Mouse (Mus musculus) forebrain, embryonic 15.5 days (tissue): ENCODE measurements at regions not wholly inside any gene's neighbourhood (a gene's known extent, or its start where the extent isn't known, plus 50 kb on each side); places are given as distances from the start of the nearest gene placed in this dataset.

Source experiments
- ATAC-seq: fragments of 200-750 bp; cut with Nextera tagmentation; replicated peaks from 2 replicates; pipeline ENCODE4 v1.8.0; 2017; ENCODE audit warnings: mild to moderate bottlenecking, moderate TSS enrichment, moderate library complexity
- H3K27ac ChIP-seq: fragments of 300-500 bp; sonication (generic); replicated peaks from 2 replicates; pipeline ENCODE4 v1.5.1; 2015; ENCODE audit warnings: mild to moderate bottlenecking, inconsistent platforms
- H3K27me3 ChIP-seq: fragments of 300-500 bp; sonication (generic); 2 replicates; pipeline ENCODE4 v1.6.1; 2015; ENCODE audit warnings: inconsistent platforms
- H3K36me3 ChIP-seq: fragments of 300-500 bp; sonication (generic); 2 replicates; pipeline ENCODE4 v1.6.1; 2015; ENCODE audit warnings: mild to moderate bottlenecking, inconsistent platforms
- H3K4me1 ChIP-seq: fragments of 300-500 bp; sonication (generic); 2 replicates; pipeline ENCODE4 v1.6.1; 2015; ENCODE audit warnings: inconsistent platforms
- H3K4me2 ChIP-seq: fragments of 300-500 bp; sonication (generic); replicated peaks from 2 replicates; pipeline ENCODE4 v1.6.1; 2015; ENCODE audit warnings: mild to moderate bottlenecking, inconsistent platforms
- H3K4me3 ChIP-seq: fragments of 300-500 bp; sonication (generic); 2 replicates; pipeline ENCODE4 v1.5.1; 2015; ENCODE audit warnings: mild to moderate bottlenecking, inconsistent platforms
- H3K9ac ChIP-seq: fragments of 300-500 bp; sonication (generic); replicated peaks from 2 replicates; pipeline ENCODE4 v1.6.1; 2015; ENCODE audit warnings: mild to moderate bottlenecking, inconsistent platforms
- H3K9me3 ChIP-seq: fragments of 300-500 bp; sonication (generic); 2 replicates; pipeline ENCODE4 v1.6.1; 2016; ENCODE audit warnings: inconsistent platforms
- WGBS: fragments of 180-500 bp; shearing (Covaris S2); methylation state at CpG from one replicate; pipeline ENCODE4 v1.1.7; 2015; ENCODE audit warnings: mixed read lengths; 5-methylcytosine and 5-hydroxymethylcytosine counted together

GRCm38 (mm10) chr5:76055849-76056248 is 77.6 kb upstream of the Kdr start:
- WGBS: 53% methylated on average over 2 of the region's 2 CpGs
- no peak for ATAC-seq
- H3K4me1 ChIP-seq: no peaks in the 10 kb centered on the region

GRCm38 (mm10) chr5:76052782-76053181 is 74.5 kb upstream of the Kdr start:
- Histone ChIP-seq H3K4me2 (no peak overlapping the region), H3K4me3 (no peak overlapping the region), H3K36me3 (no peaks in the 10 kb centered on the region), H3K9ac (no peak overlapping the region), H3K9me3 (no peaks in the 10 kb centered on the region), H3K27ac (no peak overlapping the region), H3K27me3 (no peaks in the 10 kb centered on the region), H3K4me1 (no peaks in the 10 kb centered on the region)
- 88% methylated on average over 1 of the region's 1 CpGs for WGBS
- ATAC-seq: no peak

More at GRCm38 (mm10) chr5:76055849-76056248, 77.6 kb upstream of the Kdr start:
- no peak overlapping the region for H3K4me3 ChIP-seq
- H3K27ac ChIP-seq: no peak overlapping the region
- H3K9me3 ChIP-seq: no peaks in the 10 kb centered on the region
- no peaks in the 10 kb centered on the region for H3K36me3 ChIP-seq
- H3K9ac ChIP-seq: no peak overlapping the region
- no peaks in the 10 kb centered on the region for H3K27me3 ChIP-seq
- no peak overlapping the region for H3K4me2 ChIP-seq

- Histone ChIP-seq H3K4me3 (no peak overlapping the region), H3K27ac (no peak overlapping the region), H3K4me1 (no peaks in the 10 kb centered on the region), H3K9ac (no peak overlapping the region), H3K4me2 (no peak overlapping the region), H3K9me3 (no peaks in the 10 kb centered on the region), H3K36me3 (no peaks in the 10 kb centered on the region), H3K27me3 (no peaks in the 10 kb centered on the region)
- 83% methylated on average over 2 of the region's 2 CpGs for WGBS
- ATAC-seq: no peak
These were observed 73.4 kb upstream of the Kdr start for GRCm38 (mm10) chr5:76051658-76052057.

- no peaks in the 10 kb centered on the region for H3K9me3 ChIP-seq
- 90% methylated on average over 9 of the region's 9 CpGs for WGBS
- no peak overlapping the region for H3K4me3 ChIP-seq
- no peak overlapping the region for H3K4me2 ChIP-seq
- no peak overlapping the region for H3K9ac ChIP-seq
- no peak for ATAC-seq
- no peaks in the 10 kb centered on the region for H3K4me1 ChIP-seq
- H3K27me3 ChIP-seq: no peaks in the 10 kb centered on the region
- H3K27ac ChIP-seq: no peak overlapping the region
- H3K36me3 ChIP-seq: no peaks in the 10 kb centered on the region
These were observed 70.0 kb upstream of the Kdr start for GRCm38 (mm10) chr5:76048103-76048874.

GRCm38 (mm10) chr5:76043521-76044510 is 65.6 kb upstream of the Kdr start:
- ATAC-seq: no peak

GRCm38 (mm10) chr5:76040454-76041203 is 62.4 kb upstream of the Kdr start:
- 69% methylated on average over 10 of the region's 10 CpGs for WGBS
- H3K27ac ChIP-seq: no peak overlapping the region
- H3K4me2 ChIP-seq: no peak overlapping the region
- ATAC-seq: no peak
- H3K4me3 ChIP-seq: no peak overlapping the region
- no peaks in the 10 kb centered on the region for H3K36me3 ChIP-seq
- no peaks in the 10 kb centered on the region for H3K9me3 ChIP-seq
- no peaks in the 10 kb centered on the region for H3K27me3 ChIP-seq
- no peak overlapping the region for H3K9ac ChIP-seq
- H3K4me1 ChIP-seq: no peaks in the 10 kb centered on the region

More at GRCm38 (mm10) chr5:76043521-76044510, 65.6 kb upstream of the Kdr start:
- H3K36me3 ChIP-seq: no peaks in the 10 kb centered on the region
- no peaks in the 10 kb centered on the region for H3K27me3 ChIP-seq
- no peaks in the 10 kb centered on the region for H3K4me1 ChIP-seq
- no peak overlapping the region for H3K9ac ChIP-seq
- H3K27ac ChIP-seq: no peak overlapping the region
- H3K4me2 ChIP-seq: no peak overlapping the region
- no peaks in the 10 kb centered on the region for H3K9me3 ChIP-seq
- no peak overlapping the region for H3K4me3 ChIP-seq
- 84% methylated on average over 14 of the region's 14 CpGs for WGBS

GRCm38 (mm10) chr5:76028729-76029128 is 50.5 kb upstream of the Kdr start:
- Histone ChIP-seq H3K4me3 (no peak overlapping the region), H3K4me1 (no peaks in the 10 kb centered on the region), H3K27me3 (no peaks in the 10 kb centered on the region), H3K36me3 (no peaks in the 10 kb centered on the region), H3K9me3 (no peaks in the 10 kb centered on the region), H3K9ac (no peak overlapping the region), H3K27ac (no peak overlapping the region), H3K4me2 (no peak overlapping the region)
- ATAC-seq: no peak
- 47% methylated on average over 4 of the region's 4 CpGs for WGBS
